Comparison of ENCODE assay signal across 8 mouse cellular contexts in the genomic region with DNA sequence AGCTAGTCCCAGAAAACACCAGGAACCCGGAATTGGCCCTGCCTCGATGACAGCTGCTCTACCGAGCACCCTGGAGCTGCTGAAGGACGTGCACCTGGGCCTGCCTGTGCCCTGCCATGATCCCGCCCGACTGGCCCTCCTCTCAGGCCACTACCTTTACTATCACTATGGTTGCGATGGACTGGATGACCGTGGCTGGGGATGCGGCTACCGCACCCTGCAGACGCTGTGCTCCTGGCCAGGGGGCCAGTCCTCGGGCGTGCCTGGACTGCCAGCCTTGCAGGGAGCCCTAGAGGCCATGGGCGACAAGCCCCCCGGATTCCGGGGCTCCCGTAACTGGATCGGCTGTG. TPM values are rescaled to one million over a fixed set of nuclear protein-coding genes. Genes with fewer than 3 reads are reported as not detected.
DNase-seq lines count a peak whose midpoint lies in the region; ATAC-seq and TF ChIP-seq lines count a peak whose summit lies in the region.

No protein-coding gene starts in this region.

- H3K4me3 ChIP-seq in lung, embryonic 16.5 days (ENCODE audit: low read length), result peak overlapping the region; percentile 59
- H3K4me3 ChIP-seq in limb, embryonic 12.5 days (replicated peaks), result peak overlapping the region; percentile 55
- H3K4me3 ChIP-seq in olfactory bulb, adult 2 months (ENCODE audit: insufficient read depth, low read depth, low read length), result peak overlapping the region; percentile 52

- 6% methylated on average over 18 of the region's 18 CpGs for WGBS in lung, embryonic 16.5 days
- WGBS in limb, embryonic 12.5 days, result 11% methylated on average over 18 of the region's 18 CpGs
- 7% methylated on average over 18 of the region's 18 CpGs for WGBS in olfactory bulb, adult 2 months

- H3K27me3 ChIP-seq in lung, embryonic 16.5 days (ENCODE audit: control insufficient read depth, insufficient read depth, low read depth, low read length), result peaks cover 9% of the 10 kb centered on the region
- H3K27me3 ChIP-seq in limb, embryonic 12.5 days, result peaks cover 38% of the 10 kb centered on the region

- H3K9me3 ChIP-seq in lung, embryonic 16.5 days (ENCODE audit: control insufficient read depth, low read length), result no peaks in the 10 kb centered on the region
- H3K9me3 ChIP-seq in limb, embryonic 12.5 days, result no peaks in the 10 kb centered on the region

- no peak for DNase-seq in lung, postnatal 4 days
- no peak for DNase-seq in c-Kit-positive CD71-positive TER-119-positive erythroid progenitor cells, embryonic 14.5 days (ENCODE audit: low spot score)
- no peak for DNase-seq in thymus, postnatal 0 days (ENCODE audit: low spot score)
- no peak for DNase-seq in frontal cortex, postnatal 36 days (ENCODE audit: low spot score in 2 of 2)

- peak overlapping the region; percentile 65 for H3K9ac ChIP-seq in lung, embryonic 16.5 days (ENCODE audit: low read length)
- peak overlapping the region; percentile 78 for H3K9ac ChIP-seq in limb, embryonic 12.5 days (replicated peaks)

- H3K27ac ChIP-seq in lung, embryonic 16.5 days (ENCODE audit: low read length), result peak overlapping the region; percentile 62
- H3K27ac ChIP-seq in limb, embryonic 12.5 days, result peak overlapping the region; percentile 88
- peak overlapping the region; percentile 15 for H3K27ac ChIP-seq in olfactory bulb, adult 2 months (ENCODE audit: insufficient read depth, low read depth, low read length)

- H3K36me3 ChIP-seq in lung, embryonic 16.5 days (ENCODE audit: control insufficient read depth, insufficient read depth, low read length), result peaks cover 45% of the 10 kb centered on the region
- peaks cover 48% of the 10 kb centered on the region for H3K36me3 ChIP-seq in limb, embryonic 12.5 days

- H3K4me1 ChIP-seq in lung, embryonic 16.5 days (replicated peaks; ENCODE audit: control insufficient read depth, insufficient read depth, low read length), result peaks cover 15% of the 10 kb centered on the region
- H3K4me1 ChIP-seq in limb, embryonic 12.5 days (replicated peaks), result peaks cover 22% of the 10 kb centered on the region
- H3K4me1 ChIP-seq in olfactory bulb, adult 2 months (ENCODE audit: control insufficient read depth, insufficient read depth, low read length), result peaks cover 29% of the 10 kb centered on the region

- TF ChIP-seq POLR2A in olfactory bulb, adult 2 months (IDR thresholded peaks at IDR 0.05; ENCODE audit: insufficient read depth, low read depth, low read length), result no peak

- H3K4me2 ChIP-seq in lung, embryonic 16.5 days (ENCODE audit: low read depth, low read length), result peak overlapping the region; percentile 63
- H3K4me2 ChIP-seq in limb, embryonic 12.5 days, result peak overlapping the region; percentile 100

- no peak for TF ChIP-seq CTCF in olfactory bulb, adult 2 months (IDR thresholded peaks at IDR 0.05; ENCODE audit: insufficient read depth, low read depth, low read length)

- peak; percentile 41 for ATAC-seq in lung, embryonic 16.5 days (ENCODE audit: low read depth)
- peak; percentile 3; the same call in 1 of the 2 replicates for ATAC-seq in erythroblast, adult 5-6 weeks (replicated peaks; ENCODE audit: low FRiP score, poor library complexity, severe bottlenecking)
- ATAC-seq in limb, embryonic 12.5 days (ENCODE audit: insufficient number of reproducible peaks, insufficient read depth, low FRiP score, low TSS enrichment, low read depth), result peak; percentile 46; the same call in 1 of the 2 replicates

RNA-seq across cellular contexts. Expression of a gene that starts 0.3 kb away (rescaled TPM):
- 5.1 and 5.6 TPM in 2 replicates for polyA plus RNA-seq in lung, embryonic 16.5 days (2015; fragmentation: Nextera tagmentation; extraction: Ambion mirVana)
- total RNA-seq in erythroblast, adult 5-6 weeks (2015; ENCODE audit: low replicate concordance), result 19.0 and 21.7 TPM in 2 replicates
- total RNA-seq in erythroblast, adult 5-6 weeks (2017; ENCODE audit: low replicate concordance), result 16.6 and 27.9 TPM in 2 replicates
- polyA plus RNA-seq in limb, embryonic 12.5 days (2016; fragmentation: Nextera tagmentation; extraction: Ambion mirVana), result 6.7 and 6.8 TPM in 2 replicates
- not detected in 2 replicates for polyA plus RNA-seq in olfactory bulb, adult 2 months (2012; ENCODE audit: insufficient read depth, insufficient read length, low replicate concordance, missing spikeins)
- polyA plus RNA-seq in thymus, postnatal 0 days (2015; fragmentation: Nextera tagmentation; extraction: Ambion mirVana), result 16.6 and 21.0 TPM in 2 replicates

RNA-seq across cellular contexts. Expression of a gene that starts 7.4 kb away (rescaled TPM):
- polyA plus RNA-seq in lung, embryonic 16.5 days (2015; fragmentation: Nextera tagmentation; extraction: Ambion mirVana), result 1.9 and 2.6 TPM in 2 replicates
- 63.5 and 69.6 TPM in 2 replicates for total RNA-seq in erythroblast, adult 5-6 weeks (2015; ENCODE audit: low replicate concordance)
- 55.2 and 63.8 TPM in 2 replicates for total RNA-seq in erythroblast, adult 5-6 weeks (2017; ENCODE audit: low replicate concordance)
- polyA plus RNA-seq in limb, embryonic 12.5 days (2016; fragmentation: Nextera tagmentation; extraction: Ambion mirVana), result 7.7 and 8.3 TPM in 2 replicates
- not detected in 2 replicates for polyA plus RNA-seq in olfactory bulb, adult 2 months (2012; ENCODE audit: insufficient read depth, insufficient read length, low replicate concordance, missing spikeins)
- 25.9 and 26.3 TPM in 2 replicates for polyA plus RNA-seq in thymus, postnatal 0 days (2015; fragmentation: Nextera tagmentation; extraction: Ambion mirVana)

RNA-seq across cellular contexts. Expression of a gene that starts 12.8 kb away (rescaled TPM):
- polyA plus RNA-seq in lung, embryonic 16.5 days (2015; fragmentation: Nextera tagmentation; extraction: Ambion mirVana), result 141 and 144 TPM in 2 replicates
- 85.7 and 166 TPM in 2 replicates for total RNA-seq in erythroblast, adult 5-6 weeks (2015; ENCODE audit: low replicate concordance)
- 227 and 383 TPM in 2 replicates for total RNA-seq in erythroblast, adult 5-6 weeks (2017; ENCODE audit: low replicate concordance)
- polyA plus RNA-seq in limb, embryonic 12.5 days (2016; fragmentation: Nextera tagmentation; extraction: Ambion mirVana), result 182 and 185 TPM in 2 replicates
- polyA plus RNA-seq in olfactory bulb, adult 2 months (2012; ENCODE audit: insufficient read depth, insufficient read length, low replicate concordance, missing spikeins), result 488 TPM in 1 of 2 replicates, not detected in the other
- polyA plus RNA-seq in thymus, postnatal 0 days (2015; fragmentation: Nextera tagmentation; extraction: Ambion mirVana), result 114 and 118 TPM in 2 replicates

RNA-seq across cellular contexts. Expression of a gene that starts 19.5 kb away (rescaled TPM):
- 90.5 and 94.0 TPM in 2 replicates for polyA plus RNA-seq in lung, embryonic 16.5 days (2015; fragmentation: Nextera tagmentation; extraction: Ambion mirVana)
- total RNA-seq in erythroblast, adult 5-6 weeks (2015; ENCODE audit: low replicate concordance), result 0.96 and 2.1 TPM in 2 replicates
- total RNA-seq in erythroblast, adult 5-6 weeks (2017; ENCODE audit: low replicate concordance), result 2.6 TPM in 1 of 2 replicates, not detected in the other
- 81.6 and 86.9 TPM in 2 replicates for polyA plus RNA-seq in limb, embryonic 12.5 days (2016; fragmentation: Nextera tagmentation; extraction: Ambion mirVana)
- not detected in 2 replicates for polyA plus RNA-seq in olfactory bulb, adult 2 months (2012; ENCODE audit: insufficient read depth, insufficient read length, low replicate concordance, missing spikeins)
- polyA plus RNA-seq in thymus, postnatal 0 days (2015; fragmentation: Nextera tagmentation; extraction: Ambion mirVana), result 17.1 and 17.4 TPM in 2 replicates

RNA-seq across cellular contexts. Expression of a gene that starts 38.7 kb away (rescaled TPM):
- polyA plus RNA-seq in lung, embryonic 16.5 days (2015; fragmentation: Nextera tagmentation; extraction: Ambion mirVana), result 11.6 and 12.5 TPM in 2 replicates
- total RNA-seq in erythroblast, adult 5-6 weeks (2015; ENCODE audit: low replicate concordance), result 1.9 TPM in 2 replicates
- total RNA-seq in erythroblast, adult 5-6 weeks (2017; ENCODE audit: low replicate concordance), result 0.43 and 0.98 TPM in 2 replicates
- polyA plus RNA-seq in limb, embryonic 12.5 days (2016; fragmentation: Nextera tagmentation; extraction: Ambion mirVana), result 13.8 and 16.3 TPM in 2 replicates
- not detected in 2 replicates for polyA plus RNA-seq in olfactory bulb, adult 2 months (2012; ENCODE audit: insufficient read depth, insufficient read length, low replicate concordance, missing spikeins)
- polyA plus RNA-seq in thymus, postnatal 0 days (2015; fragmentation: Nextera tagmentation; extraction: Ambion mirVana), result 7.0 and 9.5 TPM in 2 replicates

Comparison
In these comparisons a context has a peak if more than half of its experiments do, and no peak if none do; other contexts are left out.
1. H3K27ac ChIP-seq: peak in every context shown above with its lines; median percentile 88 in limb, embryonic 12.5 days; 62 in lung, embryonic 16.5 days; 15 in olfactory bulb, adult 2 months.